Comparison of ENCODE assay signal across 12 mouse cellular contexts in genomic region chr9:85432220-85432619, GRCm38 (mm10).
"Had no signal": no experiment of that assay in that cellular context is flagged by ENCODE, and none has a peak within 500 bp of the region (broad histone marks: within the 10 kb centered on the region; RNA-seq: fewer than 3 reads in every experiment).

No protein-coding gene starts in this region.

- DNase-seq: retina, postnatal 1 day; right cerebral cortex, adult 18-20 months; right cerebral cortex, postnatal 14 days; right cerebral cortex, postnatal 25 days; right cerebral cortex, postnatal 4 days; spleen, adult 18-20 months; thymus, adult 18-20 months; thymus, adult 2 months; thymus, postnatal 14 days; thymus, postnatal 25 days; thymus, postnatal 36 days; thymus, postnatal 4 days had no signal
